Mouse (Mus musculus) left cerebral cortex, adult 9 months (tissue): ENCODE measurements around the gene Slc1a5.

Experiments used
- DNase-seq, 2 experiments: peaks; one replicate each; pipeline ENCODE4 v3.0.0; 2022; ENCODE audit warnings: low spot score in 2 of 2

The Slc1a5 gene

DNA sequence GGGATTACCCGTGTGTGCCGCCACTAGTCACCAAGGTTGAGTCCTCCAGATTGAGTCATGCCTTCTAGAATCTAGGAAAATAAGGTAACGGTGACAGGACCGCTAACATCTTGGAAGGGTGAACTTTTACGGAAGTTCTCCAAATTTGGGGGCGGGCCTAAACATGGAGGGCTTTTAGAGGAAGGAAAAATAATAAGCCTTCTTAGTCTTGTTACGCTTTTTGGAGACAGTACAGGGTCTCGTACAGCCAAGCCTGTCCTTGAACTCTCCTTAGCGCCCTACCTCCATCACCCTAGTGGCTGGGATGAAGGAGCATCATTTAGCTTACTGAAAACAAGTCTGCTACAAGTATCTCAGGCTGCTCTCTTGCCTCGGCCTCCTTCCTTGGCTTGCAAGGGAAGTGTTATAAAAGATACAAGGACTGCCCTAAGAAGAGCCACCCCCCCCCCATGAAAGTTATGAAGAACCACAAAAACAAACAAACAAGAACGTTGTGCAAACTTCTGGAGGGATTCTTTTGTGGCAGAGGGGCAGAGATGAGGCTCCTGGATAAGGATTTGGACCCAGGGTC lies 1.5 kb downstream of the Slc1a5 start:
- no peak for DNase-seq

DNA sequence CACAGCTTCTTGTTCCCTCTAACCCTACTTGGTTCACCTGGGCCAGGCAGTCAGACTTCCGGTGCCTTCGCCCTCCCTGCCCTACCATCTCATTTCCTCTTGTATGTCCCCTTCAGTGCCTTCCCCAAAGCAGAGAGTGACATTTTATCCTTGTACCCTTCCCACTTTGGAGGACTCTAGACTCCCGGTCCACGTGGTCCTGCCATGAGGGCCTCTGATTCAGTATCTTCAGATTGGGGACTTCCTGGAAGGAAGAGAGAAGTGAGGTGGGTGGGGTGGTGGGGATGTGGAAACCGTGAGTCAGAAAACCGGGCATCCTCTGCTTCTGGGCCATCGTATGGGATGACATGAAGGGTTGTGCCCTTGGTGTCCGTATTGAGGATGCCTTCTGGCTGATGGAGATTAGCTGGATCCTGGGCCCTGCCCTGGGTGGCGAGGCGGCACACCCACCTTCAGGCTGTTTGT lies 2.1 kb downstream of the Slc1a5 start:
- DNase-seq = no peak

GRCm38 (mm10) chr7:16783758-16784415 lies 2.7 kb downstream of the Slc1a5 start:
- no peak for DNase-seq

DNA sequence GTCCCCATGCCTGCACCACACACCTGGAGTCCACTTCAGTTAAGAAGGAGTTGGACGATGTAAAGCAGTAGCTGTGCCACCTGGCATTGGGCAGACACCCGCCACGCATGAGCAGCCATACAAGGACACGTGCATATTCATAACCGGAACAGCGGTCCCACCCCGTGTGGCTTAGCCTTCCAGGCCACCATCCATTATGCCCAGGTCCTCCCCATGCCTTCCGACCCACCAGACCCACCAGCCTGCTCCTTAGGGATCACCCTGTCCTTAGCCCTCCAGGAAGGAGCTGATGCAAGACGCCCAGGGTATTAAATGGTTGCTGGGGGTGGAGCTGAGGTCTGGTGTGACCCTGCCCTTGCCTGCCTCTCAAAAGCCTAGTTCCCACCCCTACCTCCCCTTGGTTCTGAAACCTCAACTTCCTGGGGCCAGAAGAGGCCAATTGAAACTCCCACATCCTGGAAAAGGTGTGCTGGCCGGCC lies 3.4 kb downstream of the Slc1a5 start:
- no peak for DNase-seq

DNA sequence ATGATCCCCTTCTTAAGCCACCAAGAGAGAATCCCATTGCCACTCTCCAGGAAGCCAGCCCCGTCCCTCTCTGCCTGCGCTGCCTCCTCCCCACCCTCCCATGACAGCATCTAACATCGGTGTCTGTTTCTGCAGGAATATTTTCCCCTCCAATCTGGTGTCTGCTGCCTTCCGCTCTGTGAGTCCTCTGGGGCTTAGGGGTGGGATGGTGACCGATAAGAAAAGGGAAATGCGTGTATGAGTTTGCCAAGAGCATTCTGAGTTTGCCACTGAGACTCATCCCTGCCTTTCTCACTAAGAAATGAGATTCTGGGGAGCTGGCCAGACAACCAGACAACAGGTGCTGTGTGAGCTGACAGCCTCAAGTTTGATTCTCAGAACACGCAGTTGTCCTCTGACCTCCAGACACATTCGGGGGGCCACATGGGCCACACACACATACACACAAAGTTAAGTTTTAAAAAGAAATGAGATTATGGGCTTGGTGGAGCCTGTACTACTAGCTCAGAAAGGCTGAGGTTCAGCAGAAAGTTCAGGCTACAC lies 4.5 kb downstream of the Slc1a5 start:
- DNase-seq = no peak

GRCm38 (mm10) chr7:16792316-16792715 lies 11.2 kb downstream of the Slc1a5 start:
- no peak for DNase-seq

- DNase-seq = no peak
Measured at GRCm38 (mm10) chr7:16793010-16793725, 12.0 kb downstream of the Slc1a5 start.

GRCm38 (mm10) chr7:16794886-16795285 lies 13.7 kb downstream of the Slc1a5 start:
- no peak for DNase-seq

DNA sequence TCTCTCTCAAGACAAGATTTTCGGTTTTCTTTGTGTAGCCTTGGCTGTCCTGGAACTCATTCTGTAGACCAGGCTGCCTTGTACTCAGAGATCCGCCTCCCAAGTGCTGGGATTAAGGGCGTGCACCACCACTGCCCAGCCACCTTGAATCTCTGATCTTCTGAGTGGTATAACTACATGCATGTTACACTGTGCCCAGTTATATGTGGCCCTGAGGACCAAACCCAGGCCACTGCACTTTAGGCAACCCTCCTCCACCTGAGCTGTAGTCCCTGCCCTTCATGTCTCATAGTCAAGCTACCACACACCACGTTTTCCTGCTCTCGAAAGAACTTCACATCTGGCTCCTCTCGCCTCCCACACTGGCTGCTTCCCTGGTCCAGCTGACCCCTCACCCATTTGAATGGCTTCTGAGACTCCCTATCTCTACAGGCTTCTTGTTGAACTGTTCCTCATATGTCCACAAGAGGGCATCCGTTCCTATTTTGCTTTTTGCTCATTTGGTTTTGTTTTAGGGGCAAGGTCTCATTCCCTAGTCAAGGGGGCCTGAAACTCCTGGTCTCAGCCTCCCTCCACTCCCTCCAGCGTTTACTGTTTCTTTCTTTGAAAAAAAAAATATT lies 23.4 kb downstream of the Slc1a5 start:
- no peak for DNase-seq

GRCm38 (mm10) chr7:16807936-16808335 lies 26.8 kb downstream of the Slc1a5 start:
- no peak for DNase-seq

GRCm38 (mm10) chr7:16808647-16809046 lies 27.5 kb downstream of the Slc1a5 start:
- DNase-seq = no peak

GRCm38 (mm10) chr7:16809739-16810138 lies 28.6 kb downstream of the Slc1a5 start:
- peak in 1 of 2 experiments; percentile 88 for DNase-seq

GRCm38 (mm10) chr7:16810399-16810919 lies 29.3 kb downstream of the Slc1a5 start:
- DNase-seq = no peak

- peak in 1 of 2 experiments; percentile 66 for DNase-seq
Measured at GRCm38 (mm10) chr7:16810920-16811648, 29.9 kb downstream of the Slc1a5 start.

GRCm38 (mm10) chr7:16811649-16812070 lies 30.5 kb downstream of the Slc1a5 start:
- DNase-seq = no peak

GRCm38 (mm10) chr7:16812505-16812904 lies 31.4 kb downstream of the Slc1a5 start:
- DNase-seq = no peak

- peak in 1 of 2 experiments; percentile 74 for DNase-seq
Measured at GRCm38 (mm10) chr7:16815351-16815941, 34.3 kb downstream of the Slc1a5 start, which contains the start of gene Strn4. Gene Strn4, plus strand, starts transcription at chr7:16815889.

DNA sequence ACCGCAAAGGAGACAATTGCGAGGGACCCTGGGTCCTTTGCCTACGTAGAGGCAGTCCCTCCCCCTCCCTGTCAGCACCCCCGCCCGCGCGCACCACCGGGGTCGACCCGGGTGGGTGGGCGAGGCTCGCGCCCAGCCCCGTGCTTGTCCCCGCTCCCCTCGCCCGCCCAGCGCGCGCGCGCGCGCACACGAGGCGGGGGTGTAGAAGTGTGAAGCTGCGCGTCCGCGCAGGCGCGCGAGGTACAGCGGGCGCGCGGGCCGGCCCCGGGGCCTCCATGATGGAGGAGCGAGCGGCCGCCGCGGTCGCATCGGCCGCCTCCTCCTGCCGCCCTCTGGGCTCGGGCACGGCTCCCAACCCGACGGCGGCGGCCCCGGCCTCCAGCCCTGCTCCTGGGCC lies 34.9 kb downstream of the Slc1a5 start:
- DNase-seq = peak in 1 of 2 experiments; percentile 62

- no peak for DNase-seq
Measured at GRCm38 (mm10) chr7:16816475-16817122, 35.5 kb downstream of the Slc1a5 start, which contains the start of gene Fkrp. Gene Fkrp, minus strand, starts transcription at chr7:16816732.

DNA sequence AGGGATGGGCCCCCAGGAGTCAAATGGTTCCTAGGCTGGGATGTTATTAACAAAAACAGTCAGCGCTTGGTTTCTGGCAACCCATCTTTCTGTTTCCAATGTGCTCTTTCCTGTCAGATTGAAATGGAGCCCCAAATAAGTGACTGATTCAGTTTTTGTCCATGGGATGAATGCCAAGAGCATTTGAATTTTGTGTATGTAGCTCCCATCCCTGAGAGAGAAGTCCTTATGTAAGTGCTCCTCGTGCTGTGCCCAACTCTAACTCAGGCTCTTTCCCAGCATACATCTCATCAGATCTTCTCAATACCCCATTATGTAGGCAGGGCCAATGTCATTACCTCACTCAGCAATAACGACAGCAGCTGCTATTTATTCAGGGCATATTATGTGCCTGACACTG lies 36.6 kb downstream of the Slc1a5 start:
- DNase-seq = peak; percentile 78 to 82
